Mouse (Mus musculus) bone marrow, adult 2 months (tissue): ENCODE data around the gene Safb. TPM values are rescaled to one million over a fixed set of nuclear protein-coding genes. Genes with fewer than 3 reads are reported as not detected.
"Not testable (repeated sequence)": the region's sequence is repeated elsewhere in the genome, so short reads cannot be mapped to it uniquely, and the experiment has no call there.

ENCODE experiments used
- H3K27ac ChIP-seq: fragments of 200-500 bp; 2 replicates; pipeline ENCODE4 v1.5.1; 2012; ENCODE audit warnings: low read depth, mild to moderate bottlenecking, control low read depth, inconsistent platforms, low read length; ENCODE audit not compliant: control insufficient read depth, poor library complexity, insufficient read depth
- H3K4me1 ChIP-seq: fragments of 200-500 bp; 2 replicates; pipeline ENCODE4 v1.6.1; 2011; ENCODE audit warnings: low read length; ENCODE audit not compliant: control insufficient read depth, insufficient read depth
- H3K4me3 ChIP-seq: fragments of 200-500 bp; replicated peaks from 2 replicates; pipeline ENCODE3; 2011; ENCODE audit warnings: mild to moderate bottlenecking, low read depth, low read length, control low read depth; ENCODE audit not compliant: control insufficient read depth
- CTCF ChIP-seq: fragments of 200-500 bp; IDR thresholded peaks from 2 replicates; pipeline ENCODE4 v1.5.1; 2011; ENCODE audit warnings: low read length, control low read depth; ENCODE audit not compliant: control insufficient read depth, insufficient read depth
- POLR2A ChIP-seq: fragments of 200-500 bp; IDR thresholded peaks from 2 replicates; pipeline ENCODE4 v1.6.1; 2011; ENCODE audit warnings: low read depth, mild to moderate bottlenecking, control low read depth, low read length, borderline replicate concordance; ENCODE audit not compliant: control insufficient read depth
- WGBS: fragments of 180-500 bp; shearing (Covaris S2); methylation state at CpG from one replicate; pipeline ENCODE4 v1.1.7; 2018; 5-methylcytosine and 5-hydroxymethylcytosine counted together
- polyA plus RNA-seq: library from polyadenylated mRNA; stranded (reverse); fragments of >200 nt; gene quantifications from 2 replicates; pipeline ENCODE4 v1.2.4, GENCODE M21; 2011; ENCODE audit warnings: low replicate concordance; ENCODE audit not compliant: missing spikeins, insufficient read depth, insufficient read length

Gene Safb
- polyA plus RNA-seq, 1 experiment = 178 TPM

- Histone ChIP-seq H3K4me3 (peak within 1 kb of the TSS; percentile 81), H3K4me1 (peaks cover 6% of the 10 kb centered on the region; the same call in 1 of the 2 replicates), H3K27ac (peak within 1 kb of the TSS; percentile 75)
- TF ChIP-seq CTCF (no peak), POLR2A (peak; percentile 50; the same call in 1 of the 2 replicates)
- WGBS = under 1% methylated on average over 44 of the region's 44 CpGs
Observed at GRCm38 (mm10) chr17:56609452-56610171, 25.0 kb downstream of the Safb start, which contains the start of gene 2410015M20Rik. Gene 2410015M20Rik (minus strand): TSS chr17:56609771.

GRCm38 (mm10) chr17:56611323-56611722, 26.7 kb downstream of the Safb start:
- TF ChIP-seq CTCF = no peak
- no peak for TF ChIP-seq POLR2A
- H3K4me3 ChIP-seq = no peak overlapping the region
- 73% methylated on average over 2 of the region's 2 CpGs for WGBS

GRCm38 (mm10) chr17:56611861-56612564, 27.4 kb downstream of the Safb start:
- peaks cover 6% of the 10 kb centered on the region; the same call in 1 of the 2 replicates for H3K4me1 ChIP-seq
- TF ChIP-seq POLR2A (no peak), CTCF (no peak)
- peak overlapping the region; percentile 19 for H3K4me3 ChIP-seq
- H3K27ac ChIP-seq = no peak overlapping the region
- WGBS = 31% methylated on average over 14 of the region's 14 CpGs

More at GRCm38 (mm10) chr17:56611323-56611722, 26.7 kb downstream of the Safb start:
- Histone ChIP-seq H3K4me1 (peaks cover 6% of the 10 kb centered on the region; the same call in 1 of the 2 replicates), H3K27ac (no peak overlapping the region)

- 84% methylated on average over 10 of the region's 10 CpGs for WGBS
- not testable (repeated sequence) for H3K27ac ChIP-seq, H3K4me1 ChIP-seq, H3K4me3 ChIP-seq
Observed at GRCm38 (mm10) chr17:56612565-56612939, 27.9 kb downstream of the Safb start.

- WGBS = under 1% methylated on average over 52 of the region's 52 CpGs
- peaks cover 6% of the 10 kb centered on the region; the same call in 1 of the 2 replicates for H3K4me1 ChIP-seq
- peak; percentile 98 for TF ChIP-seq CTCF
- TF ChIP-seq POLR2A = peak; percentile 82; the same call in 1 of the 2 replicates
- H3K4me3 ChIP-seq = peak within 1 kb of the TSS; percentile 77
- peak within 1 kb of the TSS; percentile 79 for H3K27ac ChIP-seq
Observed at GRCm38 (mm10) chr17:56613236-56613844, 28.7 kb downstream of the Safb start, which contains the start of gene Rpl36. Gene Rpl36 (plus strand): TSS chr17:56613416.

GRCm38 (mm10) chr17:56613893-56614292, 29.3 kb downstream of the Safb start:
- peak overlapping the region; percentile 77 for H3K4me3 ChIP-seq
- WGBS = under 1% methylated on average over 26 of the region's 26 CpGs
- peak overlapping the region; percentile 79; the same call in 1 of the 2 replicates for H3K27ac ChIP-seq
- H3K4me1 ChIP-seq = not testable (repeated sequence)

- Histone ChIP-seq H3K4me3 (peak overlapping the region; percentile 77), H3K27ac (no peak overlapping the region), H3K4me1 (peaks cover 5% of the 10 kb centered on the region; the same call in 1 of the 2 replicates)
- no peak for TF ChIP-seq POLR2A
- TF ChIP-seq CTCF = no peak
- WGBS = 24% methylated on average over 14 of the region's 14 CpGs
Observed at GRCm38 (mm10) chr17:56614391-56615135, 29.9 kb downstream of the Safb start.
